ENCODE assay signal across 16 mouse cellular contexts in the genomic region with DNA sequence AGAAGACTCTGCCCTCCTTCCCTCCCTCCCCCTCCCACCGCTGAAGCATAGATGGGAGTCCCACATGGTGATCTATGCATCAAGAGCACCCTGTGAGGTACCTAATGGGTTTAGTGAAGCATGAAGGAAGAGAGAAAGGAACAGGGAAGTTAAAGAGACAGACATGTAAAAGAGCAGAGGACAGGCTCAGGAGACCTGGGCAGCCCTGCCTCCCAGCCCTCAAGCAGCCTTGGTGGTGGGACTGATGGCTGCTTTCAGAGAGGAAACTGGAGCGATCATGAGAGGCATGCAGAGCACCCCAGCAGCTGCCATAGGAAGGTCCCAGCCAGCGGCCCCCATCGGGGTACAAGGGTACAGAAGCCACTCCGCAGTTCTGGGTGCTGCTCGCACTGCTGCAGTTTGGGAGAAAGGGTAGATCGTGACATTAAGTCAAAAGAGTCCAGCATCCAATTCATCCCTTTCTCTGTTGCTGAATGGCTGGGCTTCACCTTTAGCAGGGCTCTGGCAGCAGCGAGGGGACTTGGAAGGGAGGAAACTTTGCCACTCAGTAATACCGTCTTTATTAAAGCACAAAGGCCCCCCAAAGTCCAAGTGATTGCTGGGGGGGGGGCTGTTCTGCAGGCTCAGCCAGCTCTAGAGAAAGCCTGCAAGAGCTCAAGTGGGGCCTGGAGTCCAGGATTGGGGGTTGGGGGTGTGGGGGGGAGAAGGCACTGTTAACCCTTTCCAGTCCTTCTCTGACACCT. TPM values are rescaled to one million over a fixed set of nuclear protein-coding genes. Genes with fewer than 3 reads are reported as not detected.
DNase-seq lines count a peak whose midpoint lies in the region; ATAC-seq and TF ChIP-seq lines count a peak whose summit lies in the region.
"Had no signal": no experiment of that assay in that cellular context is flagged by ENCODE, and none has a peak within 500 bp of the region (broad histone marks: within the 10 kb centered on the region; RNA-seq: fewer than 3 reads in every experiment).

No protein-coding gene starts in this region.

- TF ChIP-seq EP300 in heart, adult 2 months (IDR thresholded peaks at IDR 0.05; ENCODE audit: insufficient read depth, low read depth, low read length), result no peak

- no peak for DNase-seq in kidney, adult 8-10 months
- no peak for DNase-seq in embryonic facial prominence, embryonic 11.5 days (ENCODE audit: low spot score)
- DNase-seq in neural tube, embryonic 10.5 days (ENCODE audit: extremely low spot score, low spot score), result peak; percentile 14
- no peak for DNase-seq in lung, postnatal 36 days
- no peak for DNase-seq in heart, adult 2 months
- DNase-seq: adrenal gland, adult 2 months; gastrocnemius, adult 2 months; lung, postnatal 14 days had no signal

- WGBS in kidney, embryonic 15.5 days, result 11% methylated on average over 9 of the region's 9 CpGs
- 5% methylated on average over 9 of the region's 9 CpGs for WGBS in embryonic facial prominence, embryonic 11.5 days
- 6% methylated on average over 9 of the region's 9 CpGs for WGBS in hindbrain, embryonic 13.5 days
- 12% methylated on average over 9 of the region's 9 CpGs for WGBS in heart, embryonic 11.5 days (ENCODE audit: insufficient replicate concordance)
- 12% methylated on average over 9 of the region's 9 CpGs for WGBS in heart, adult 2 months

- ATAC-seq in kidney, embryonic 15.5 days (replicated peaks; ENCODE audit: low FRiP score), result peak; percentile 80
- 0 out of 2 replicates have a peak, but pooled peaks have one; percentile 9 for ATAC-seq in embryonic facial prominence, embryonic 11.5 days (replicated peaks; ENCODE audit: insufficient number of reproducible peaks, low FRiP score, low TSS enrichment, low read depth)
- ATAC-seq in hindbrain, embryonic 13.5 days (ENCODE audit: low FRiP score), result peak; percentile 74
- no peak for ATAC-seq in heart, embryonic 11.5 days (replicated peaks; ENCODE audit: insufficient number of reproducible peaks, low FRiP score, low TSS enrichment)
- ATAC-seq: intestine, embryonic 16.5 days; liver, embryonic 12.5 days had no signal

- H3K9me3 ChIP-seq in kidney, embryonic 15.5 days (replicated peaks), result no peaks in the 10 kb centered on the region
- no peaks in the 10 kb centered on the region for H3K9me3 ChIP-seq in embryonic facial prominence, embryonic 11.5 days (replicated peaks; ENCODE audit: control insufficient read depth, low read length)
- H3K9me3 ChIP-seq in hindbrain, embryonic 13.5 days, result no peaks in the 10 kb centered on the region
- no peaks in the 10 kb centered on the region for H3K9me3 ChIP-seq in heart, embryonic 11.5 days (replicated peaks; ENCODE audit: control insufficient read depth, low read length)
- H3K9me3 ChIP-seq: embryonic facial prominence, embryonic 13.5 days; heart, embryonic 13.5 days; liver, embryonic 12.5 days had no signal

- no peaks in the 10 kb centered on the region for H3K36me3 ChIP-seq in kidney, embryonic 15.5 days
- H3K36me3 ChIP-seq in embryonic facial prominence, embryonic 11.5 days (replicated peaks; ENCODE audit: control insufficient read depth, insufficient read depth, low read depth, low read length), result no peaks in the 10 kb centered on the region
- no peaks in the 10 kb centered on the region for H3K36me3 ChIP-seq in hindbrain, embryonic 13.5 days
- H3K36me3 ChIP-seq in heart, embryonic 11.5 days (ENCODE audit: control insufficient read depth, insufficient read depth, low read length), result no peaks in the 10 kb centered on the region
- no peaks in the 10 kb centered on the region for H3K36me3 ChIP-seq in heart, adult 2 months (ENCODE audit: control insufficient read depth, insufficient read depth, low read length)
- H3K36me3 ChIP-seq: embryonic facial prominence, embryonic 13.5 days; heart, embryonic 13.5 days; liver, embryonic 12.5 days had no signal

- 0 out of 2 replicates have a peak, but pooled peaks cover 7% of the 10 kb centered on the region for H3K27me3 ChIP-seq in kidney, embryonic 15.5 days
- no peaks in the 10 kb centered on the region for H3K27me3 ChIP-seq in embryonic facial prominence, embryonic 11.5 days (ENCODE audit: control insufficient read depth, insufficient read depth, low read length)
- H3K27me3 ChIP-seq in hindbrain, embryonic 13.5 days, result peaks cover 67% of the 10 kb centered on the region
- H3K27me3 ChIP-seq in heart, embryonic 11.5 days (ENCODE audit: control insufficient read depth, insufficient read depth, low read length), result peaks cover 17% of the 10 kb centered on the region
- H3K27me3 ChIP-seq in heart, adult 2 months (ENCODE audit: control insufficient read depth, insufficient read depth, low read length), result peaks cover 2% of the 10 kb centered on the region; the same call in 1 of the 2 replicates

- intact Hi-C loops in heart, adult 2 months (cut with DNase I), result no loop called here

- no peaks in the 10 kb centered on the region for H3K79me2 ChIP-seq in heart, adult 2 months (replicated peaks; ENCODE audit: control insufficient read depth, insufficient read depth, low read length)

- H3K9ac ChIP-seq in kidney, embryonic 15.5 days, result no peak overlapping the region
- H3K9ac ChIP-seq in embryonic facial prominence, embryonic 11.5 days (replicated peaks; ENCODE audit: low read length), result no peak overlapping the region
- H3K9ac ChIP-seq in hindbrain, embryonic 13.5 days, result 0 out of 2 replicates have a peak overlapping the region, but pooled peaks have one; percentile 26
- no peak overlapping the region for H3K9ac ChIP-seq in heart, embryonic 11.5 days (ENCODE audit: low read depth, low read length)
- H3K9ac ChIP-seq in heart, adult 2 months (ENCODE audit: low read depth, low read length), result no peak overlapping the region
- H3K9ac ChIP-seq: embryonic facial prominence, embryonic 13.5 days; heart, embryonic 13.5 days; liver, embryonic 12.5 days had no signal

- no peak overlapping the region for H3K4me3 ChIP-seq in kidney, embryonic 15.5 days (replicated peaks)
- no peak overlapping the region for H3K4me3 ChIP-seq in embryonic facial prominence, embryonic 11.5 days (ENCODE audit: low read depth, low read length)
- H3K4me3 ChIP-seq in hindbrain, embryonic 13.5 days, result no peak overlapping the region
- no peak overlapping the region for H3K4me3 ChIP-seq in heart, embryonic 11.5 days (ENCODE audit: low read depth, low read length)
- no peak overlapping the region for H3K4me3 ChIP-seq in heart, adult 2 months
- H3K4me3 ChIP-seq: embryonic facial prominence, embryonic 13.5 days; gastrocnemius, adult 2 months; heart, embryonic 13.5 days; left cerebral cortex, adult 2 months; liver, embryonic 12.5 days had no signal

- H3K27ac ChIP-seq in kidney, embryonic 15.5 days, result no peak overlapping the region
- no peak overlapping the region for H3K27ac ChIP-seq in embryonic facial prominence, embryonic 11.5 days (replicated peaks; ENCODE audit: low read depth, low read length)
- H3K27ac ChIP-seq in hindbrain, embryonic 13.5 days, result peak overlapping the region; percentile 41
- no peak overlapping the region for H3K27ac ChIP-seq in heart, embryonic 11.5 days (ENCODE audit: low read depth, low read length)
- H3K27ac ChIP-seq in heart, adult 2 months, result no peak overlapping the region
- H3K27ac ChIP-seq: embryonic facial prominence, embryonic 13.5 days; gastrocnemius, adult 2 months; heart, embryonic 13.5 days; left cerebral cortex, adult 2 months; liver, embryonic 12.5 days had no signal

- no peak for TF ChIP-seq POLR2A in heart, adult 2 months (IDR thresholded peaks at IDR 0.05; ENCODE audit: insufficient read depth, low read depth, low read length)

- H3K4me2 ChIP-seq in kidney, embryonic 15.5 days, result peak overlapping the region; percentile 41
- no peak overlapping the region for H3K4me2 ChIP-seq in embryonic facial prominence, embryonic 11.5 days (ENCODE audit: low read depth, low read length)
- peak overlapping the region; percentile 42 for H3K4me2 ChIP-seq in hindbrain, embryonic 13.5 days
- no peak overlapping the region for H3K4me2 ChIP-seq in heart, embryonic 11.5 days
- H3K4me2 ChIP-seq: embryonic facial prominence, embryonic 13.5 days; heart, embryonic 13.5 days; liver, embryonic 12.5 days had no signal

- H3K4me1 ChIP-seq in kidney, embryonic 15.5 days, result peaks cover 15% of the 10 kb centered on the region
- H3K4me1 ChIP-seq in embryonic facial prominence, embryonic 11.5 days (ENCODE audit: control insufficient read depth, insufficient read depth, low read length), result no peaks in the 10 kb centered on the region
- peaks cover 20% of the 10 kb centered on the region for H3K4me1 ChIP-seq in hindbrain, embryonic 13.5 days (replicated peaks)
- H3K4me1 ChIP-seq in heart, embryonic 11.5 days (ENCODE audit: control insufficient read depth, insufficient read depth, low read length), result no peaks in the 10 kb centered on the region
- no peaks in the 10 kb centered on the region for H3K4me1 ChIP-seq in heart, adult 2 months (ENCODE audit: control insufficient read depth, insufficient read depth, low read length)
- H3K4me1 ChIP-seq: embryonic facial prominence, embryonic 13.5 days; heart, embryonic 13.5 days; liver, embryonic 12.5 days had no signal

- TF ChIP-seq CTCF in heart, adult 2 months (IDR thresholded peaks at IDR 0.05), result no peak

RNA-seq across cellular contexts. Expression of gene Slc6a11, which starts 43.5 kb away (rescaled TPM):
- polyA plus RNA-seq in kidney, embryonic 15.5 days (2015; fragmentation: Nextera tagmentation; extraction: Ambion mirVana), result 0.13 and 0.17 TPM in 2 replicates
- 0.14 and 0.22 TPM in 2 replicates for polyA plus RNA-seq in embryonic facial prominence, embryonic 11.5 days (2014; fragmentation: Nextera tagmentation; extraction: Ambion mirVana)
- 19.9 and 22.0 TPM in 2 replicates for polyA plus RNA-seq in hindbrain, embryonic 13.5 days (2015; fragmentation: Nextera tagmentation; extraction: Ambion mirVana)
- not detected in 2 replicates for polyA plus RNA-seq in heart, embryonic 11.5 days (2014; fragmentation: Nextera tagmentation; extraction: Ambion mirVana)
- total RNA-seq in heart, adult 2 months (2021), result not detected
- polyA plus RNA-seq in heart, adult 2 months (2012; rRNA removed), result not detected in 2 replicates
- polyA plus RNA-seq: heart, embryonic 13.5 days; liver, embryonic 12.5 days had no signal

Comparison
In these comparisons a context has a peak if more than half of its experiments do, and no peak if none do; other contexts are left out.
1. H3K4me2 ChIP-seq: peak in kidney, embryonic 15.5 days (single experiment) and hindbrain, embryonic 13.5 days (single experiment); none in embryonic facial prominence, embryonic 11.5 days (single experiment) and heart, embryonic 11.5 days (single experiment).
2. RNA of gene Slc6a11, which starts 43.5 kb away (polyA plus RNA-seq): 19.9 to 22.0 TPM in hindbrain, embryonic 13.5 days; 0.13 to 0.17 TPM in kidney, embryonic 15.5 days, 0.14 to 0.22 TPM in embryonic facial prominence, embryonic 11.5 days, not detected in heart, embryonic 11.5 days and not detected in heart, adult 2 months; every median in the first group is over 10 times any median in the second.